Mouse (Mus musculus) ZHBTc4 (cell line): Measurements from ENCODE around the gene Gm27029.
A peak's percentile ranks its signal among the peaks of the same experiment; 100 is the strongest.
"Not testable (repeated sequence)": the region's sequence is repeated elsewhere in the genome, so short reads cannot be mapped to it uniquely, and the experiment has no call there.

Experiments
- DNase-seq: peaks from one replicate; pipeline ENCODE4 v3.0.0-alpha.2; 2011; ENCODE audit warnings: low read depth, low spot score

Gm27029 gene

DNA sequence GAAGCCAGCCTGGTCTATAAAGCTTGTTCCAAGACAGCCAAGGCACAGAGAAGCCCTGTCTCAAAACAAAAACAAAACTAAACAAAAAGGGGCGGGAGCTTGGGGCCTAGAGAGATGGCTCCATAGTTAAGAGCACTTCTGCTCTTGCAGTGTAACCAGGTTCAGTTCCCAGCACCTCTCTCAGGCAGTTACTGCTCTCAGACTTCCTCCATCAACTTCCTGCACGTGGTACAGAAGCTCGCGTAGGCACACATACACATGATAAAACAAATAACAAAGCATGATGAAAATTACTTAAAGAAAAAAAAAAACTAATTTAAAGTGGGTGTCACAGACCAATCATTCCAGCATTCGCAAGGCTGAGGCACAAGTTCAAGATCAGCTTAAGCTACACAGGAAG lies 4.4 kb downstream of the Gm27029 start:
- no peak for DNase-seq

DNA sequence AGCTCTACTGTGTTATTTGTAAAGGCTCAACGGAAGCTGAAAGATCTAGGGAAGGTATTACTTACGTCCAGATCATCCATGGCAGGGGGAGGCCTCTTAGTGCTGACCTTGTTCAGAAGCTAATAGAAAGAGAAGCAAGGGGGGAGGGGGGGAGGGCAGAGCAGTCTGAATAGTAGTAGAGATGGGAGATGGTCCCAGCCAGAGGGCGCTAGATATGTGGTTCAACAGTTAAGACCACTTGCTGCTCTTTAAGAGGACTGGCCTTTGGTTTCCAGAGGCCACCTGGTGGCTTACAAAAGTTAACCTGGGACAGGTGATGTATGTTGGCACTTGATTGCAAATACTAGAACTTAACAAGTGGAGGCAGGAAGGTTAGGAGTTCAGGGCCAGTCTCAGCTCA lies 5.0 kb downstream of the Gm27029 start:
- peak; percentile 72 for DNase-seq

DNA sequence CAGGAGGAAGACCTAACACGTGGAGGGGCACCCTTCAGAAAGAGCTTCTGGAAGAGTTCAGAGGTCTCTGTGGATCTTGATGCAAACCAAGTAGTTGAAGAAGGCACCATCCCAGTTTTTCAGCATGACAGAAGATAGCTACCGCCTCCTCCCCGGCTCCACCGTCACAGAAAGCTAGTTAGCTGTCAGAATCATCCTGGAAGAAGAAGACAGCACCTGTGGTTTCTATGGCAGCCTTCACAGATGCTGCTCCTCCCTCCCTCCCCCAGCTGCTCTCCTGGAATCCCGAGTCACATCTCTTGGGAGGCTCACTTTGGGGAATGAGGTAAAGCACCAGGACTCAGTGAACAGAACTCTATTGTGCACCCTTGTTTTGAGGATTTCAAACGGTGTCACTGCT lies 5.6 kb downstream of the Gm27029 start:
- no peak for DNase-seq

DNA sequence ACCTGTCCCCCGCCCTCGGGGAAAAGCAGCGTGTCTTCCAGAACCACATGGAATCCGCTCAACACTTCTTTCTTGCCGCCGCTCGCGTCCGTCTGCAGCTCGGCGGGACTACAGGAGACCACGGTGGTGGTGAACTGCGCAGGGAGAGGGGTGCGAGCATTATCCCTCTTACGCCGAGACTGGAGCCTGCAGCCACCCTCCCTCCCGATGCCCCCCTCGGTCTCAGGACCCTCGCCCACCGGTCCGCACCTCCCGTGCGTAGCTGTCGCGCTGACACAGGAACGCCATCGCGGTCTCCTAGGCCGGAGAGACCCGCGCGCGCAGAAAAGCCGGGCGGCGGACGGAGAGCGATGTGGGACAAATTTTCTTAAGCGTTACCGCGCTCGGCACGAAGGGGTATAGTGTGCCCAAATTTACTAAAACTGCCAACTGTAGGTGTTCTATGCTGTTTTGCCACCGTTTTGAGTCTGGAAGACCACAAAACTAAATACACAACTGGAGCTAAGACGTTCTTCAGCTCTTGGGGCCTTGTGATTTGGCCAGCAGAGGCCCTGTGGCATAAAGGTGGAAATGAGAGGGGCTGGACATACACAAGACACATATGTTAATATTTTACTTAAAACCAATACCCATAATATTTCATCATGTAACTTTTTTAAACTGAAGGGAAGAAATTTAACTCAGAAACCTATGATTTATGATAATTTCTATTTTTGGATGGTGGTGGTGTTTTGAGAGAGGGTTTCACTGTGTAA lies 7.3 kb downstream of the Gm27029 start, which contains the start of gene Aarsd1:
Gene Aarsd1 (minus strand): TSS at position 515 of the 755 bp plus-strand sequence.
- peak; percentile 91 for DNase-seq

DNA sequence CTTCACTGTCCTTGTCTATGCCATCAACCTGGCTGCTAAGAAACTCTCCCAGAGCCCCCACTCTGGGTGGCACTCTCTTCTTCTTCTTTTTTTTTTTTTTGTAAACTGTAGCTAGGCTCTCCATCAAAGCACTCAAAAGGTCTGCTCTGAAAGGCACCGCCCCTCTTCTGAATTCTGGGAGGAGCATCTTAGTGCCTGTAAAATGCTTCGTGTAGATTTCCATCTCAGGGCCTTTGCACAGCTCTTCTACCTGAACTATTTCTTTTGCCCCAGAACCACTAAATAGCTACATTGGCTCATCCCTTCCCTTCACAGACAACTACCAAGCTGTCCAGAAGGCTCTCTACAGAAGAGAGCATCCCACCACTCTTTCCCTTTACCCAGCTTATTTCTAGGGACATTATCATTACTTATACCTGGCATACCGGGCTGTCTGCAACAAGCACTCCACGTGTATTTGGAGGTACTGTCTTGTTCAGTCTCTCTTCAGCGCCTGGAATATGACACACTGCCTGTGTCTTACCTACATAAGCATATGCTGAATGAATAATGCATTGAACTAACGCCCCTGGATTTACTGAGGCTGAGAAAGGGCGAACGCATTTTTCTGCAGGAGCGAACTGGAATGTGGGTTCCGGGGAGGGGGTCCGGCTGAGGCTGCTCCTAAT lies 8.0 kb downstream of the Gm27029 start:
- DNase-seq: peak; percentile 77

DNA sequence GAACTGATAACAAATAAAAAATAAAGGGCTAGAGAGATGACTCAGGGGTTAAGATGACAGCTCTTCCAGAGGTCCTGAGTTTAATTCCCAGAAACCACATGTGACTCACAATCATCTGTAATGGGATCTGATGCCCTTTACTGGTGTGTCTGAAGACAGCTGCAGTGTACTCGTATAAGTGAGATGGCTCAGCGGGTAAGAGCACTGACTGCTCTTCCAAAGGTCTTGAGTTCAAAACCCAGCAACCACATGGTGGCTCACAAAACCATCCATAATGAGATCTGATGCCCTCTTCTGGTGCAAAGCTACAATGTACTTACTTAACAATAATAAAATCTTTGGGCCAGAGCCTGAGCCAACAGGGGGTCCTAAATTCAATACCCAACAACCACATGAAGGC lies 9.3 kb downstream of the Gm27029 start:
- DNase-seq: peak; percentile 25

DNA sequence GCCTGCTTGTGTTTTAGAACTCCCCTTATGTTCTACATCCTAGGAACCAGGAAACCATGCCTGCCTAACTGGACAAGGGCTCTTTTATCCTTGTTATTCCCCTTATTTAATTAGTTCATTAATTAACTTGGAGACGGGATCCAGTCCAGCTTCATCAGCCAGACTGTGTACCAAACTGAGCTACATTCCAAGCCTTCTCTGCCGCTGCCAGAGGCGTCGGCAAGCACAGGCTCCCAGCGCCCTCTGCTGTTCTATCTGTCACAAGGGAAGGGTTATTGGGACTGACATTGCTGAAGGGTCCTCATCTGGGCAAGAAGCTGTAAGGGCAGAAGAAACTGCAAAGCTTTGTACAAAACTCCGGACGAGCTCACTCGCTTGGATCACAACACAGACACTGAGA lies 29.5 kb downstream of the Gm27029 start:
- DNase-seq: peak; percentile 83

DNA sequence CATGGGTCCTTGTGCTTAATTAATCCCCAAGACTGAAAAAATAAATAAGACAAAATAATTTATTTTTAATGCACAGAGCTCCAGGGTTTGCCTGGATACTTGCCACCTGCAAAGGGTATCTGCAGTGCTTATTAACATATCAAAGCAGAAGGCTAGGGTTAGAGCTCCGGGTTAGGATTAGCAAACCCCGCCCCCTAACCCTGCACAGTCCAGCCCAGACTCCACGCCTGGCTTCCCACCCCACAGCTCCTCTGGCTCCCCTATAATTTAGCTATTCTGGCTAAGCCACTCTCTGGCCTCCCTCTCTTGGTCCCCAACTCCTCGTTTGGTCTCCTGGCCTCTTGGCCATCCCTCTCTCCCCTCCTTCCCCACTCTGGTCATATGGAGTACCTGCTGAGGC lies 42.8 kb downstream of the Gm27029 start:
- DNase-seq: peak; percentile 66

DNA sequence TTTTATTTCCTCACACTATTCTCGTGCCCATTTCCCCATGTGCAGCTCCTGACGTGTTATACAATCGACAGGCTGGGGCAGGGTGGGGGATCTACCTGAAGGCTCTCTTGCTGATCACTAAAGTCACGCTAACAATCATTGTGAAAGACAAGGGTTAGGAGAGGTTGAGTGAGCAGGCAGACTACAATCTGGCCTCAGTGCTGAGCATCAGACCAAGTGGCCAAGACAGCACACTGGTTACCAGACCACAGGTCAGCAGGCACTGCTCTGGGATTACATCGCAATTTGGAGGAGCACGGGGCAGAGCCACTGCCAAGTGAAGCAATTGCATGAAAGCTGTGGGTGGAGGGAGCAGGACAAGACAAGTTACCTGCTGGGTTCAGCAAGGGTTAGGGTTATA lies 45.7 kb downstream of the Gm27029 start:
- no peak for DNase-seq

DNA sequence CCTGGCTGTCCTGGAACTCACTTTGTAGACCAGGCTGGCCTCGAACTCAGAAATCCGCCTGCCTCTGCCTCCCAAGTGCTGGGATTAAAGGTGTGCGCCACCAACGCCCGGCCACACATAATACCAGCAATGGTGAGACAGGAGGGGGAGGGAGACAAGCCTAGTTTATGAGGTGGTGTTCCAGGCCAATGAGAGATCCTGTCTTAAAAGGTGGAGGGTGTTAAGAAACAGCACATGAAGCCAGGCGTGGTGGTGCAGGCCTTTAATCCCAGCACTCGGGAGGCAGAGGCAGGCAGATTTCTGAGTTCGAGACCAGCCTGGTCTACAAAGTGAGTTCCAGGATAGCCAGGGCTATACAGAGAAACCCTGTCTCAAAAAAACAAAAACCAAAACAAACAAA lies 46.4 kb downstream of the Gm27029 start:
- not testable (repeated sequence) for DNase-seq

DNA sequence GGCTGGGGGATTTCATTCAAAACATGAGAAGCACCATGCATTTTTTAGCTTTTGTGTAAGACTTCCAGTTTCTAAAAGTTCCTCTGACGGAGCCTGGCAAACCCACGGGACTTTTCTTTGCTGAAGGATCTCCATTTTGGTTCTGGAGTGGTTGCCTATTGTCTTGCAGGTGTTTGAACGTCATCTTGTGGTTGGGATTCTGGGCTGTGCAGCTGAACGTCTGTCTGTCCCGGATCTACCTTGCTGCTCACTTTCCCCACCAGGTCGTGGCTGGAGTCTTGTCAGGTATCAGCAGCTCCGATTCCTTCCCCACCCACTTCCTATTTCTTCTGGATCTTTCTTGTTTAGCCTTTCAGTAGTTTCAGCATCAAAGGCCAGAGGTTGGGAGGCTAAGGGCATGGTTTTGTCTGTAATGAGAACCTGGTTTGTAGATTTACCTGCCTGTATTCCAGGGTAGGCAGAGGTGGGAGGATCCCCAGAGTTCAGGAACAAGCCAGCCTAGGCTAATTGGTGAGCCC lies 50.1 kb downstream of the Gm27029 start:
- DNase-seq: no peak

DNA sequence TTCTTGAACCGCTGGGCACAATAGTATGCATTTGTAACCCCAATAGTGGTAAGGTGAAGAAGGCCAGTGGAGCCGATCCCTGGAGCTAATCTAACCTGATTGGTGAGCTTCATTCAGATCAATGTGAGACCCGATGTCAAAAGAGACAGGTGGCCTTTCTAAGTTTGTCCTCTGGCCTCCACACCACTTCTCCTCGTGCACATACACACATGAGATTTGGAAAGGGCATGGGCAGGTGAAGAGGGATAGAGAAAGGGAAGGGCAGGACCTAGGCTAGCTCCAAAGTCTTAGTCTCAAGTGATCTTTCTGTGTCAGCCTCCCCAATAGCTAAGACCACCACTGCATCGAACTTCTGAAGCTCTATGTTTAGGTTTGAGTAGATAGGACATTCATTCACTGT lies 54.5 kb downstream of the Gm27029 start:
- no peak for DNase-seq

DNA sequence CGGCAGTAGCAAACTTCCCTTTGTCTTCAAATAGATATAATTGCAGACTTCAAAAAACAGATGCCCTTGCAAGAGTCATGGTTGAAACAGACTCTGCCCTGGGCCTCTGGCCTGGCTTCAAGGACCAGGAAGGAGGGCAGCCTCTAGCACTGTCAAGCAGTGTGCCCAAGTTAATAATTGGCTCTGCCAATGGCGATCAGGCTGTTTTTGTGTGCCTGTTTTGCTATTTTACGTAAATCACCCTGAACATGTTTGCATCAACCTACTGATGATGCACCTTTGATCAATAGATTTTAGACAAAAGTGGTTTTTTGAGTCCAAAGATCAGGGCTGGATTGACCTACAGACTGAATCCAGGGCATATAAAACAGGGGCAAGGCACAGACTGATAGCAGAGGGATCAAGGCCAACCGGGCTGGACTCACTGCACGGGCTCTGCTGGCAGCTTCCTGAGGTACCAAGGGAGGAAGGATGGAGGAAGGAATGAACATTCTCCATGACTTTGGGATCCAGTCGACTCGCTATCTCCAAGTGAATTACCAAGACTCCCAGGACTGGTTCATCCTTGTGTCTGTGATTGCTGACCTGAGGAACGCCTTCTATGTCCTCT lies 57.2 kb downstream of the Gm27029 start, which contains the start of gene G6pc:
Gene G6pc (plus strand): TSS at position 236 of the 610 bp plus-strand sequence.
- DNase-seq: no peak

DNA sequence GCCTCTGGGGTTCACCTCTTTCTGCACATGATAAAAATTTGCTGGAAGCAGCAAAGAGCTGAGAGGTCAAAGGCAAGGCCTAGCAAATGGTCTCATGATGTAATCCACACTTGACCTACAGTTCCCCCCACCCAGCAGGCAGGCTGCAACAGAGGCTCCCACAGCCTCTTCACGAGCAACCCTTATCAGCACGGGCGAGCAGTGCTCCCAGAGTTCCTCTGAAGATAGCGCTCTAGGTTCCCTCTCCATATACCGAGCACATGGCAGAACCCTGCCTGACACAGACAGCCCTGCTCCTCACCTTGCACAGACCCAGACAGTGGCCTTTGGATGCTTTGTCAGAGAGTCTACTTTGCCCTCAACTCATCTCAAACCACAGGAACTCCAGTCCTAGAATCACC lies 60.1 kb downstream of the Gm27029 start:
- DNase-seq: no peak

DNA sequence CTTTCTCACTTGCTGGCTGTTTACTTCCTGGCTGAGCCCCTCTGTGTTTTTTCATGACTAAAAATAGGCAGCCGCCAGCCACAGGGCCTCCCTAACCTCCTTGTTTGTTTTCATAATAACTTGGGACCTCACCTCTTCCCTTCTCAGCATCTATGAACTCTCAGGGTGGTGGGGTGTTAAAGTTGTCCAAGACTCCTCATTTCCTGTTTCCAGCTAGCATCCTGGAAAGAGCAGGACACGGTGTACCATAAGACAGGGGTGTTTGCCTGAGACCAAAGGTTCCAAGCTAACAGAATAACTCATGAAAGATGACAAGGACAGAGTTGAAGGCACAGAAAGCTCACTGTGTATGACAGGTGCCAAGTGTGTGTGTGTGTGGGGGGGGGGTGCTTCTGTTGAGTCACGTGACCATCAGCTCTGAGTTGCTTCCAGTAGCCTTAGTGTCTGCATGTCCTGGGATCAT lies 63.9 kb downstream of the Gm27029 start:
- no peak for DNase-seq

DNA sequence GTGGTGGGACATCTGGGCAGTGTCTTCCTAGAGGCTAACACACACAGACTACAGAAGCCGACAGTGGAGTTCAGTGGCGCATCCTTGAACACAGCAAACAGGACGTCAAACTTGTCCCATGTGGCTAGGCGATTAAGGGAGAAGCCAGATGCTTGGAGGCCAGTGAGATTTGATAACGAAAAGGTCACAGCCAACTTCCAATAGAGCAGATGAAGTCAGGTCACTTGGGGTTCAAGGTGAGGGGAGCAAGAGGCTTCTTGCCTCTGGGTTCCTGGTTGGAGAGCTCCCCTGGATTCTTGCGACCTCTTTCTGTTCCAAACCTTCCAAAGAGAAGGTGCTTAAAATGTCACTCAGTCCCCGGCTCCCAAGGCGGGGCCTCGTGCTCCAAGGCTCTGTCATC lies 64.8 kb downstream of the Gm27029 start:
- DNase-seq: no peak

DNA sequence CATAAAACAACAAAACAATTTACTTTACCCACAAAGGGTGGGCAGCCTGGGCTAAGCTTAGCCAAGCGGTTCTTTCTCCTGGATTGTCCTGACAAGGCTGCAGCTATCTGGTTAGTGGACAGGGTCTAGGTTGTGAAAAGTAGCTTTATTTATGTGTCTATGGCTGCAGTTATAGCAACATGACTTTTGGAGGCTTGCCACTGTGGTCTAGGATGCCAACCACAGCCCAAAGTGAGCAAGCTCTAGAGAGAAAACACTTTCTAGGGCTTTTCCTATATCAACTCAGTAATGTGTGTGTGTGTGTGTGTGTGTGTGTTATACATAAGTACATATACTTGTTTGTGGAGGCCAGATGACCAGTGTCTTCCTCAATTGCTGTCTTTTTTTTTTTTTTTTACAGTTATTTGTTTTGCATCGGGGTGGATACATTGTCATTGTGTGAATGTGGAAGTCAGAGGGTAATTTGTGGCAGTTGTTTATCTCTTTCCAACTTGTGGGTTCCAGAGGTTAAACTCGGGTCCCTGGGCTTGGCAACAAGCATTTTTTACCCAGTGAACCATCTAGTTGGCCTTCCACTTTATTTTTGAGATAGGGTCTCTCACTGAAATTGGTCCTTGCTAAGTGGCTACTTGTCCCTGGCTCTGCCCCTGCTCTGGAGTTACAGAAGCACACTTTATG lies 67.0 kb downstream of the Gm27029 start:
- DNase-seq: no peak
